Mouse (Mus musculus) gastrocnemius, adult 2 months (tissue): ENCODE results near the gene Kcnd3. TPM values are rescaled to one million over a fixed set of nuclear protein-coding genes. Genes with fewer than 3 reads are reported as not detected.

Source experiments
- DNase-seq: peaks from one replicate; pipeline ENCODE4 v3.0.0; 2022
- H3K27ac ChIP-seq: fragments of 200-600 bp; 2 replicates; pipeline ENCODE4 v1.8.1; 2022; ENCODE audit warnings: mild to moderate bottlenecking
- H3K4me3 ChIP-seq: fragments of 200-600 bp; 2 replicates; pipeline ENCODE4 v1.8.1; 2022; ENCODE audit warnings: mild to moderate bottlenecking, moderate library complexity
- CTCF ChIP-seq: fragments of 200-600 bp; IDR thresholded peaks from 2 replicates; pipeline ENCODE4 v1.8.1; 2022; ENCODE audit warnings: antibody characterized with exemption, mild to moderate bottlenecking, moderate library complexity
- intact Hi-C: fragments of 180-260 bp; cut with DNase I; formaldehyde crosslinking; loops from one replicate; pipeline ENCODE4 v1.15.1; 2025
- total RNA-seq, 2 experiments: library from RNA; stranded (reverse); gene quantifications; 2 replicates each; pipeline ENCODE4 v1.2.3; 2021

The Kcnd3 gene
- total RNA-seq, 2 experiments from 2014 or later = 0.05 to 0.08 TPM

GRCm38 (mm10) chr3:105511836-105512235, 59.7 kb downstream of the Kcnd3 start:
- Histone ChIP-seq H3K4me3 (no peak overlapping the region), H3K27ac (no peak overlapping the region)
- DNase-seq = no peak
- TF ChIP-seq CTCF = no peak
- intact Hi-C loops = no loop called here

GRCm38 (mm10) chr3:105514215-105514614, 62.1 kb downstream of the Kcnd3 start:
- intact Hi-C loops = no loop called here
- no peak overlapping the region for H3K27ac ChIP-seq
- no peak for TF ChIP-seq CTCF
- H3K4me3 ChIP-seq = no peak overlapping the region
- no peak for DNase-seq

- intact Hi-C loops = no loop called here
- no peak for TF ChIP-seq CTCF
- H3K4me3 ChIP-seq = no peak overlapping the region
- no peak overlapping the region for H3K27ac ChIP-seq
- no peak for DNase-seq
These were observed 62.9 kb downstream of the Kcnd3 start for GRCm38 (mm10) chr3:105515035-105515434.

GRCm38 (mm10) chr3:105515640-105516039, 63.5 kb downstream of the Kcnd3 start:
- no peak for DNase-seq
- TF ChIP-seq CTCF = no peak
- intact Hi-C loops = no loop called here
- Histone ChIP-seq H3K4me3 (no peak overlapping the region), H3K27ac (no peak overlapping the region)

GRCm38 (mm10) chr3:105520446-105520845, 68.3 kb downstream of the Kcnd3 start:
- Histone ChIP-seq H3K4me3 (no peak overlapping the region), H3K27ac (no peak overlapping the region; the same call in 1 of the 2 replicates)
- TF ChIP-seq CTCF = no peak
- intact Hi-C loops = no loop called here
- DNase-seq = no peak

- peak overlapping the region; percentile 67; the same call in 1 of the 2 replicates for H3K27ac ChIP-seq
- no peak overlapping the region for H3K4me3 ChIP-seq
- intact Hi-C loops = no loop called here
- TF ChIP-seq CTCF = no peak
- DNase-seq = peak; percentile 58
These were observed 69.1 kb downstream of the Kcnd3 start for GRCm38 (mm10) chr3:105521178-105521631.

- no peak for DNase-seq
- H3K27ac ChIP-seq = peak overlapping the region; percentile 67; the same call in 1 of the 2 replicates
- H3K4me3 ChIP-seq = no peak overlapping the region
- TF ChIP-seq CTCF = no peak
- intact Hi-C loops = no loop called here
These were observed 69.5 kb downstream of the Kcnd3 start for GRCm38 (mm10) chr3:105521639-105522038.

- Histone ChIP-seq H3K27ac (no peak overlapping the region), H3K4me3 (no peak overlapping the region)
- intact Hi-C loops = no loop called here
- DNase-seq = no peak
- TF ChIP-seq CTCF = no peak
These were observed 76.7 kb downstream of the Kcnd3 start for GRCm38 (mm10) chr3:105528860-105529259.

GRCm38 (mm10) chr3:105529700-105530099, 77.6 kb downstream of the Kcnd3 start:
- intact Hi-C loops = no loop called here
- no peak for TF ChIP-seq CTCF
- Histone ChIP-seq H3K27ac (no peak overlapping the region), H3K4me3 (no peak overlapping the region)
- DNase-seq = no peak

GRCm38 (mm10) chr3:105530363-105531130, 78.4 kb downstream of the Kcnd3 start:
- intact Hi-C loops = no loop called here
- Histone ChIP-seq H3K27ac (no peak overlapping the region), H3K4me3 (no peak overlapping the region)
- no peak for DNase-seq
- TF ChIP-seq CTCF = no peak

GRCm38 (mm10) chr3:105538406-105538805, 86.3 kb downstream of the Kcnd3 start:
- Histone ChIP-seq H3K27ac (peak overlapping the region; percentile 61; the same call in 1 of the 2 replicates), H3K4me3 (peak overlapping the region; percentile 50; the same call in 1 of the 2 replicates)
- intact Hi-C loops = no loop called here
- TF ChIP-seq CTCF = no peak
- no peak for DNase-seq

GRCm38 (mm10) chr3:105538819-105539607, 86.9 kb downstream of the Kcnd3 start:
- no peak for TF ChIP-seq CTCF
- peak; percentile 55 for DNase-seq
- H3K4me3 ChIP-seq = peak overlapping the region; percentile 50
- H3K27ac ChIP-seq = peak overlapping the region; percentile 61; the same call in 1 of the 2 replicates
- intact Hi-C loops = no loop called here

GRCm38 (mm10) chr3:105542741-105543140, 90.6 kb downstream of the Kcnd3 start:
- no peak for DNase-seq
- intact Hi-C loops = no loop called here
- Histone ChIP-seq H3K27ac (no peak overlapping the region), H3K4me3 (no peak overlapping the region)
- TF ChIP-seq CTCF = no peak
